Mouse (Mus musculus) heart, embryonic 14.5 days (tissue): ENCODE measurements around the gene Cd300c. TPM values are rescaled to one million over a fixed set of nuclear protein-coding genes. Genes with fewer than 3 reads are reported as not detected.
"Not testable (repeated sequence)": the region's sequence is repeated elsewhere in the genome, so short reads cannot be mapped to it uniquely, and the experiment has no call there.

Experiments used
- ATAC-seq: fragments of 200-750 bp; cut with Nextera tagmentation; 2 replicates; pipeline ENCODE4 v1.8.0; 2017; ENCODE audit warnings: low read depth, moderate TSS enrichment; ENCODE audit not compliant: insufficient number of reproducible peaks, insufficient read depth, low FRiP score
- H3K27ac ChIP-seq, 2 experiments: fragments of 200-500 bp in 1 of 2; fragments of 300-500 bp in 1 of 2; sonication (generic) in 1 of 2; replicated peaks in 1 of 2; 2 replicates each; pipeline ENCODE4 v1.5.1; 2012 to 2014; ENCODE audit warnings: low read depth in 2 of 2, low read length in 2 of 2, control low read depth in 1 of 2, mild to moderate bottlenecking in 1 of 2, mixed read lengths in 1 of 2; ENCODE audit not compliant: control insufficient read depth in 1 of 2, insufficient read depth in 1 of 2
- H3K27me3 ChIP-seq: fragments of 300-500 bp; sonication (generic); 2 replicates; pipeline ENCODE4 v1.6.1; 2014; ENCODE audit warnings: mild to moderate bottlenecking, low read length, control low read depth; ENCODE audit not compliant: control insufficient read depth, insufficient read depth
- H3K36me3 ChIP-seq: fragments of 300-500 bp; sonication (generic); 2 replicates; pipeline ENCODE4 v1.6.1; 2014; ENCODE audit warnings: mild to moderate bottlenecking, control low read depth, low read length, mixed read lengths; ENCODE audit not compliant: control insufficient read depth, insufficient read depth
- H3K4me1 ChIP-seq, 2 experiments: fragments of 200-500 bp in 1 of 2; fragments of 300-500 bp in 1 of 2; sonication (generic) in 1 of 2; 2 replicates each; pipeline ENCODE4 v1.6.1; 2012 to 2014; ENCODE audit warnings: low read length in 2 of 2, control low read depth in 1 of 2, mixed read lengths in 1 of 2; ENCODE audit not compliant: control insufficient read depth in 2 of 2, insufficient read depth in 2 of 2
- H3K4me2 ChIP-seq: fragments of 300-500 bp; sonication (generic); 2 replicates; pipeline ENCODE4 v1.6.1; 2014; ENCODE audit warnings: mild to moderate bottlenecking, low read length
- H3K4me3 ChIP-seq, 2 experiments: fragments of 200-500 bp in 1 of 2; fragments of 300-500 bp in 1 of 2; sonication (generic) in 1 of 2; 2 replicates each; pipeline ENCODE4 v1.5.1; 2012 to 2014; ENCODE audit warnings: low read length in 2 of 2, mild to moderate bottlenecking in 2 of 2, control low read depth in 1 of 2, low read depth in 1 of 2, moderate library complexity in 1 of 2; ENCODE audit not compliant: control insufficient read depth in 1 of 2, insufficient read depth in 1 of 2
- H3K9ac ChIP-seq: fragments of 300-500 bp; sonication (generic); 2 replicates; pipeline ENCODE4 v1.6.1; 2014; ENCODE audit warnings: mild to moderate bottlenecking, low read length
- H3K9me3 ChIP-seq: fragments of 300-500 bp; sonication (generic); 2 replicates; pipeline ENCODE4 v1.6.1; 2016; ENCODE audit warnings: low read length, control low read depth; ENCODE audit not compliant: control insufficient read depth
- WGBS: fragments of 180-500 bp; shearing (Covaris S2); extraction: QIAGEN DNeasy Blood & Tissue Kit; methylation state at CpG from one replicate; pipeline ENCODE4 v1.1.7; 2014; 5-methylcytosine and 5-hydroxymethylcytosine counted together
- polyA plus RNA-seq: library from polyadenylated mRNA; unstranded; fragments of >200 nt; fragmentation: Nextera tagmentation; extraction: Ambion mirVana; gene quantifications from 2 replicates; pipeline ENCODE4 v1.2.1, GENCODE M21; 2014

Gene Cd300c
- polyA plus RNA-seq: not detected in 2 replicates

GRCm38 (mm10) chr11:114968752-114969207 lies at the start of gene Cd300c:
Cd300c (minus strand) TSS chr11:114969157.
- H3K9ac ChIP-seq: no peak within 1 kb of the TSS
- H3K27me3 ChIP-seq: no peaks in the 10 kb centered on the region
- 81% methylated on average over 9 of the region's 9 CpGs for WGBS
- peaks cover 0 to 4% of the 10 kb centered on the region in 2 experiments; a peak in 1 of 4 replicates for H3K4me1 ChIP-seq
- H3K27ac ChIP-seq: no peak within 1 kb of the TSS
- ATAC-seq: no peak
- H3K4me2 ChIP-seq: no peak within 1 kb of the TSS
- H3K9me3 ChIP-seq: peaks cover 9% of the 10 kb centered on the region
- no peak within 1 kb of the TSS for H3K4me3 ChIP-seq
- no peaks in the 10 kb centered on the region for H3K36me3 ChIP-seq

DNA sequence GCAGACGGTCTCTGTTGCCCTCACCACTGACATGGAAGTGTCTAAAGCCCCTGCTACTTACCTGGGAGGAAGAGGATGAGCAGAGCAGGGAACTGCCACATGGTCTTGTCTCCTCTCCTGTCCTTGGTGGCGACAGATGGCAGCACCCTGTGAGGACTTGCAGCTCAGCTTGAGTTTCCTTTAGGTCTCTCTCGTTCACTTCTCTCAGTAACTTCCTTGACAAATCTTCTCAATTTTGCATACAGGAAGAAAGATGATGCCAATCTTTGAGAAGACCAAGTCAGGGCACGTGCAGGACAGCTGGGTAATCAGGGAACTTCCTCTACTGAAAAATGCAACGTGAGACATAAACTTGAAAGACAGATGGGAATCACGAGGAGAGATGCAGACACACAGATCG lies 47.1 kb upstream of the Cd300c start, which contains the start of gene Cd300ld2:
Gene Cd300ld2 (minus strand): TSS at position 101 of the 400 bp plus-strand sequence.
- not testable (repeated sequence) for H3K36me3 ChIP-seq, ATAC-seq, H3K9me3 ChIP-seq, H3K9ac ChIP-seq, H3K27me3 ChIP-seq, H3K4me2 ChIP-seq, H3K27ac ChIP-seq, H3K4me1 ChIP-seq, H3K4me3 ChIP-seq
- WGBS: no CpG with 5 or more reads among the region's 7 CpGs

DNA sequence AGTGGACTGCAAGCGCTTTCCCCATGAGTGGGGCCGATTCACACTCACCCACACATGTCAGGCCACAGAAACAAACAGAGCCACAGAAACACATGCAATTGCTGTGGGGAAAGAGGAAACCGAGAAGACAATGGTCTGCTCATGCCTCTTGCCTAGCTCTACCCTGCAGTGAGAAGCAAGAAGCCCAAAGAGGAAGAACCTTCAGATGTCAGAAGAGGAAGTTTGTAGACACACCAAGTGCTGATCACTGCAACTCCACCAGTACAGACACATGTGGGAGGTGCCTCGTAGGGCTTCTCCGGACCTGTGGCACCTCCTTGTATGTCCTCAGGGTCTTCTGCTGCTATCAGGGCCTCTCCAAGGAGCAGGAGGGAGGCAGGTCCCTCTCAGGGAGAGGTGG lies 35.1 kb upstream of the Cd300c start:
- H3K4me1 ChIP-seq: no peaks in the 10 kb centered on the region
- H3K9ac ChIP-seq: no peak overlapping the region
- no peaks in the 10 kb centered on the region for H3K9me3 ChIP-seq
- no peak for ATAC-seq
- no peak overlapping the region for H3K27ac ChIP-seq
- 75% methylated on average over 5 of the region's 5 CpGs for WGBS
- H3K36me3 ChIP-seq: no peaks in the 10 kb centered on the region
- H3K4me2 ChIP-seq: no peak overlapping the region
- H3K27me3 ChIP-seq: no peaks in the 10 kb centered on the region; the same call in 1 of the 2 replicates
- H3K4me3 ChIP-seq: no peak overlapping the region

DNA sequence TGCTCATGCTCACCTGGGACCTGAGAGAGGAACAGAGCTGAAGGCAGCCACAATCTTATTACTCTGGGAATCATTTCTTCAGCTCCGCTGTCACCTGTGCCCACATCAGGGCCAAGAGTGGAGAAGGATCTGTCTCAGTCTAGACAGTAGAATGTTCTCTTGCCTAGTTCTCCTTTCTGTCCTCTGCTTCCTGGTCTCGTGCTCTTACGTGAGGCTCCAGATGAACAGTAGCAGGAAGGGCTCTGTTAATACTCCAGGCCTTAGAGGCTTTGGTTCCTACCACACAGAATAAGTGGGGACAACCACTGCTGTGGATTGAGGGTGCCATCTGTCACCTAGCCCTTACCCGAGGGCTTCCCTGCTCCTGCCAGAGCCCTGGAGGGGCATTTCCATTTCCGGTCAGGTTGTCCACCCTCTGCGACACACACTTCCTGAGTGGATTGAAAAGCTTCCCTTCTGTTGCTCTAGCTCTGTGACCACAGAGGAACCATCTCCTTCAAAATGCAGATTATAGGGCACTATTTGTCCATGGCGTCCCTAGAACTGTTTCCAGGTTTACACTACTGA lies 32.6 kb upstream of the Cd300c start, which contains the start of gene Cd300c2:
Gene Cd300c2 (minus strand): TSS at position 407 of the 567 bp plus-strand sequence.
- Histone ChIP-seq H3K4me1 (no peaks in the 10 kb centered on the region), H3K27ac (no peak within 1 kb of the TSS), H3K27me3 (no peaks in the 10 kb centered on the region; the same call in 1 of the 2 replicates), H3K36me3 (no peaks in the 10 kb centered on the region), H3K9ac (no peak within 1 kb of the TSS), H3K4me3 (no peak within 1 kb of the TSS), H3K4me2 (no peak within 1 kb of the TSS), H3K9me3 (no peaks in the 10 kb centered on the region)
- 72% methylated on average over 7 of the region's 7 CpGs for WGBS
- no peak for ATAC-seq

GRCm38 (mm10) chr11:114989793-114990192 lies 20.8 kb upstream of the Cd300c start, which contains the start of gene Cd300ld:
Cd300ld (minus strand) TSS chr11:114989922.
- Histone ChIP-seq H3K4me2 (no peak within 1 kb of the TSS), H3K4me1 (no peaks in the 10 kb centered on the region), H3K36me3 (no peaks in the 10 kb centered on the region), H3K9me3 (no peaks in the 10 kb centered on the region), H3K27ac (no peak within 1 kb of the TSS), H3K4me3 (no peak within 1 kb of the TSS), H3K9ac (no peak within 1 kb of the TSS), H3K27me3 (no peaks in the 10 kb centered on the region)
- WGBS: 58% methylated on average over 4 of the region's 4 CpGs
- ATAC-seq: no peak

GRCm38 (mm10) chr11:114981866-114982265 lies 12.9 kb upstream of the Cd300c start:
- no peak overlapping the region for H3K9ac ChIP-seq
- no peaks in the 10 kb centered on the region for H3K36me3 ChIP-seq
- no peak overlapping the region for H3K4me3 ChIP-seq
- no peaks in the 10 kb centered on the region for H3K4me1 ChIP-seq
- H3K27me3 ChIP-seq: no peaks in the 10 kb centered on the region
- no peak for ATAC-seq
- peaks cover 17% of the 10 kb centered on the region for H3K9me3 ChIP-seq
- 58% methylated on average over 4 of the region's 4 CpGs for WGBS
- H3K4me2 ChIP-seq: no peak overlapping the region
- no peak overlapping the region for H3K27ac ChIP-seq

DNA sequence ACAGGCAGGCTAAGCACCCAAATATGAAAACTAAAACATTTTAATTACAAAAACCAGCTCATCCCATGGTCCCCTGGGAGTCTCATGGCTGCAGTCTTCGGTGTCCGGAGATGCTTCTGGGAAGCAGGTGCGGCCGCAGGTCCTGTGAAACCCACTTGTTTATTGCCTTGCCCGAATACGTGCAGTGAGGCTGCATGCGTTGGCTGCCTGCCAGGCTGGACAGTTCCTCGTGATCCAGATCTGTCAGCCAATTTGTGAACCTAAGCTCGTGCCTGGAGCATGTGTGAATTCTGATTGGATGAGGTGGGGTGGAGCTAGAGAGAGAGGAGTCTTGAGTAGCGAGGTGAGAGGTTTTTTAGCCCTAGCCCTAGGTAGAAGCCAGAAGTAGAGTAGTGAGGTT lies 3.8 kb upstream of the Cd300c start:
- WGBS: 76% methylated on average over 10 of the region's 10 CpGs

More for the DNA sequence above, 3.8 kb upstream of the Cd300c start:
- Histone ChIP-seq H3K9me3 (peaks cover 21% of the 10 kb centered on the region), H3K9ac (no peak overlapping the region), H3K4me2 (no peak overlapping the region), H3K36me3 (no peaks in the 10 kb centered on the region), H3K4me3 (no peak overlapping the region), H3K27me3 (no peaks in the 10 kb centered on the region), H3K4me1 (no peaks in the 10 kb centered on the region), H3K27ac (no peak overlapping the region)
- ATAC-seq: no peak
